ENCODE assay signal across 8 mouse cellular contexts in the genomic region with DNA sequence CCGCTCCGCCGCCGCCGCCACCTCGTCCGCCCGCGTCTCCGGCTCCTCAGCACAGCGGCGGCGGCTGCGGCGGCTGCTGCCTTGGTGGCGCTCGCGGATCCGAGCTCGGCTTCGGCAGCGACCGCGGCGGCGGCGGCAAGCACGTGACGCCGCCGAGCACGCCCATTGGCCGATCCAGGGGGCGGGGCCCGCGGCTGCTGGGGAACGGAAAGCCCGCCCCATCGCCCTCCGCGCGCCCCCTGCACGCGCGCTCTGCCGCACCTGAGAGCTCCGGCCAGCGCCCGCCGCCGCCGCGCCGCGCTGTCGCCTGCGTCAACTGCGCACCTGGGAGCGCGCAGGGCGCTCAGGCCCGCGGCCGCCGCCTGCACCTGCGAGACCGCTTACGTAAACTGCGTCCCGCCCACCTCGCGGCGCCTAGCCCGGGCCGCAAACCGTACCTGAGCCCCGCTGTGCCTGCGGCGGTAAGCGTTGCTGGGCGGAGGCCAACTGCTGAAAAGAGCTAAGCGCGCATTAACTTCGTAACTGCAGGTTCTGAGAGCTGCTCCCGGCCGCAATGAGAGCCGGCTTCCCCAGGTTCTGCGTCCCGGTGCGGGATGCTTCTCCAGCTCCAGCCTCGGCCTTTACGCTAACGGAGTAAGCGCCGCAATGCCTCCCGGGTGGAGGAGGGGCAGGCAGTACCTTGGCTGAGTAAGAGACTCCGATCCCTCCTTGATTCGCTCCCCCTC. TPM values are rescaled to one million over a fixed set of nuclear protein-coding genes. Genes with fewer than 3 reads are reported as not detected.
DNase-seq lines count a peak whose midpoint lies in the region; ATAC-seq lines count a peak whose summit lies in the region.

Gene Strbp, minus strand, starts transcription at position 630 of the 725 bp plus-strand sequence.

- intact Hi-C loops in left cerebral cortex, postnatal 14 days (cut with DNase I), result loop anchor here (2.0 kb wide), 1 partner anchor 63 kb away; no protein-coding TSS in a partner anchor

- DNase-seq in adrenal gland, adult 2 months, result peak; percentile 96
- DNase-seq in embryo, embryonic 11 days, result peak; percentile 97
- peak; percentile 92 for DNase-seq in gastrocnemius, postnatal 25 days
- peak; percentile 94 for DNase-seq in intestine, embryonic 14.5 days (ENCODE audit: low spot score)
- peak; percentile 93 to 95 for DNase-seq in left cerebral cortex, postnatal 14 days (ENCODE audit: low spot score in 2 of 2)
- peak; percentile 96 for DNase-seq in right cerebral cortex, postnatal 14 days
- peak; percentile 95 for DNase-seq in urinary bladder, postnatal 25 days (ENCODE audit: low spot score)

- H3K9me3 ChIP-seq in intestine, embryonic 14.5 days (ENCODE audit: control insufficient read depth, low read length), result no peaks in the 10 kb centered on the region

- peak within 1 kb of the TSS; percentile 90 for H3K4me3 ChIP-seq in intestine, embryonic 14.5 days (ENCODE audit: low read depth, low read length)

- peak within 1 kb of the TSS; percentile 89 for H3K9ac ChIP-seq in intestine, embryonic 14.5 days (ENCODE audit: low read length)

- no peaks in the 10 kb centered on the region for H3K27me3 ChIP-seq in intestine, embryonic 14.5 days (replicated peaks; ENCODE audit: control insufficient read depth, insufficient read depth, low read length)

- H3K4me1 ChIP-seq in intestine, embryonic 14.5 days (replicated peaks; ENCODE audit: control insufficient read depth, insufficient read depth, low read length), result 0 out of 2 replicates have a peak, but pooled peaks cover 13% of the 10 kb centered on the region

- H3K36me3 ChIP-seq in intestine, embryonic 14.5 days (ENCODE audit: control insufficient read depth, insufficient read depth, low read length), result no peaks in the 10 kb centered on the region

- 0% methylated on average over 82 of the region's 98 CpGs for WGBS in intestine, embryonic 14.5 days

- ATAC-seq in intestine, embryonic 14.5 days (replicated peaks; ENCODE audit: low FRiP score, low TSS enrichment, low read depth), result peak; percentile 94
- peak; percentile 78 for ATAC-seq in megakaryocyte-erythroid progenitor cell, adult 5-6 weeks (replicated peaks; ENCODE audit: low FRiP score, low TSS enrichment, poor library complexity, severe bottlenecking)

- peak within 1 kb of the TSS; percentile 79 for H3K4me2 ChIP-seq in intestine, embryonic 14.5 days (ENCODE audit: low read length)

- peak within 1 kb of the TSS; percentile 82 for H3K27ac ChIP-seq in intestine, embryonic 14.5 days (ENCODE audit: low read depth)

RNA-seq across cellular contexts. Expression of gene Strbp, which starts in this region (rescaled TPM):
- 10 to 100 TPM; 57.0 to 61.7 TPM for total RNA-seq in adrenal gland, adult 2 months (2021)
- 1.5 TPM in 2 replicates for polyA plus RNA-seq in adrenal gland, adult 2 months (2012; rRNA removed)
- total RNA-seq in gastrocnemius, postnatal 25 days (2021), result 10 to 100 TPM; 14.4 to 16.9 TPM
- polyA plus RNA-seq in intestine, embryonic 14.5 days (2014; fragmentation: Nextera tagmentation; extraction: Ambion mirVana), result 47.3 and 48.3 TPM in 2 replicates
- total RNA-seq in left cerebral cortex, postnatal 14 days (2021), result 100 to 1,000 TPM; 234 to 237 TPM
- 61.7 and 64.4 TPM in 2 replicates for total RNA-seq in megakaryocyte-erythroid progenitor cell, adult 5-6 weeks (2014; fragmentation: Nextera tagmentation)
- 82.5 and 97.5 TPM in 2 replicates for total RNA-seq in megakaryocyte-erythroid progenitor cell, adult 5-6 weeks (2017)

Comparison
In these comparisons a context has a peak if more than half of its experiments do, and no peak if none do; other contexts are left out.
1. Peak in every context shown above with its lines: DNase-seq, ATAC-seq, H3K4me3 ChIP-seq and H3K27ac ChIP-seq.
2. RNA of gene Strbp (polyA plus RNA-seq): 47.3 to 48.3 TPM in intestine, embryonic 14.5 days; 1.5 TPM in adrenal gland, adult 2 months; every median in the first group is over 10 times any median in the second.